Mouse (Mus musculus): Measurements from ENCODE around the gene Olfr351. TPM values are rescaled to one million over a fixed set of nuclear protein-coding genes. Genes with fewer than 3 reads are reported as not detected.

Gene Olfr351
- not detected in 2 replicates for polyA plus RNA-seq (2016; fragmentation: Nextera tagmentation; extraction: Ambion mirVana)

DNA sequence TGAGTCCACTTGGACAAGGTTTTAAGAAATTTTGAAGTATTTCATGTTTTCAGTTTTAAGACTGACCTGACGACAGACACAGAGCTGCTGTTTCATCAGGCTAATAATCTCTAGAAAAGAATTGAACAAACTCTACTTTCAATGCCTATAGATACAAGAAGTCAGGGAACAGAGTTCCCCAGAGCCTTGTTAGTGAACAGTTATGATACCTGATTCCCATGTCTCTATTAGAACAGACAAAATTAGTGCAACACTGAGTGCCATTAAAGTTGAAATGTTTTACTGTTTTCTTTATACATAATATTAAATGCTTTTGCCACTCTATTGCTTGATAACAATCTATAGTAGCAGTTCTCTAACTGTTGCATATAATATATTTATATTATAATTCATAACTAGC lies at the start of gene Olfr351:
Gene Olfr351, minus strand, starts transcription at position 101 of the 400 bp plus-strand sequence.
- H3K4me1 ChIP-seq = no peaks in the 10 kb centered on the region
- 75% methylated on average over 1 of the region's 1 CpGs for WGBS
- H3K27me3 ChIP-seq (ENCODE audit: insufficient read depth, poor library complexity, severe bottlenecking) = no peaks in the 10 kb centered on the region
- peaks cover 4% of the 10 kb centered on the region; the same call in 1 of the 2 replicates for H3K9me3 ChIP-seq
- no peak within 1 kb of the TSS for H3K4me3 ChIP-seq
- H3K27ac ChIP-seq = no peak within 1 kb of the TSS
- DNase-seq (ENCODE audit: low spot score) = no peak
- H3K36me3 ChIP-seq = no peaks in the 10 kb centered on the region

DNA sequence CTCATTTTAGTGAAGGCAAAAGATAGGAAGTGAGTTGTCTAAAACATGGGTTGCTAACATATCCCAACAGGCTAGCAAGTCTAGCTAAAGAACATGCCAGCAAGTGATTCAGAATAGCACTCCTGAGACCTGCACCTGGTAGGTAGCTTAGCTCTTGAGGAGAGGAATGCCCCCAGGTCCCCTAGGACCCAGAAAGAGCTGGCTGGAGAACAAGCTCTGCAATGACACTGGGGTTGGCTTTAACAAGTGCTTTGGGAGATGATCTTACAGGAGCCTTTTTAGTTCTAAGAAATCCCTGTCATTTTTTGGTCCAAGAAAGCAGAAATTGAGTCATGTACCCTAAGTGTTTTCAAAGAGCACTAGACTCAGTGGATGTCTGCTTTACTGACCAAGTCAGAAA lies 42.9 kb upstream of the Olfr351 start, which contains the start of gene Olfr354:
Gene Olfr354, plus strand, starts transcription at position 301 of the 400 bp plus-strand sequence.
- H3K4me3 ChIP-seq = no peak within 1 kb of the TSS
- no peaks in the 10 kb centered on the region for H3K27me3 ChIP-seq (ENCODE audit: insufficient read depth, poor library complexity, severe bottlenecking)
- no peak for DNase-seq (ENCODE audit: low spot score)
- no peaks in the 10 kb centered on the region for H3K36me3 ChIP-seq
- no peak within 1 kb of the TSS for H3K27ac ChIP-seq
- no peaks in the 10 kb centered on the region for H3K4me1 ChIP-seq
- H3K9me3 ChIP-seq = peaks cover 8% of the 10 kb centered on the region

DNA sequence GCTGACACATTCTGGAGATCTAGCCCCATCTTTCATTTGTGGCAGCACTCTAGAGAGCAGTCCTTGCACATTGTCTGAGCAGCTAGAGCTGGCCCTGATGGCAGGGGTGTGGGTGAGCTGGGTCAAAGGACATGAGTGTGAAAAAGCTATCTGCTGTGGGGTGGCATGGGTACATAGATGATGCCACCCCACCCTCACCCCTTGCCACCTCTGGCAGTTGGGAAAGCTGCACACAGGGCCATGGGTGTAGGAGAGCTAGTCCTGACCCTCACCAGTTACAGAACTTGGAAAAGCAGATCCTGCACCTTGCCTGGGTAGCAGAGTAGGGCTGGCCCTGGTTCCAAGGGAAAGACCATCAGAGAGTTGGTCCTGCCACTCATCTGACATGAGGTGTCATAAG lies 34.7 kb upstream of the Olfr351 start:
- no peak for DNase-seq (ENCODE audit: low spot score)
- no peaks in the 10 kb centered on the region for H3K4me1 ChIP-seq
- no peaks in the 10 kb centered on the region for H3K27me3 ChIP-seq (ENCODE audit: insufficient read depth, poor library complexity, severe bottlenecking)
- no peak overlapping the region for H3K27ac ChIP-seq
- no peaks in the 10 kb centered on the region for H3K36me3 ChIP-seq
- H3K9me3 ChIP-seq = peaks cover 17% of the 10 kb centered on the region; the same call in 1 of the 2 replicates
- H3K4me3 ChIP-seq = no peak overlapping the region

DNA sequence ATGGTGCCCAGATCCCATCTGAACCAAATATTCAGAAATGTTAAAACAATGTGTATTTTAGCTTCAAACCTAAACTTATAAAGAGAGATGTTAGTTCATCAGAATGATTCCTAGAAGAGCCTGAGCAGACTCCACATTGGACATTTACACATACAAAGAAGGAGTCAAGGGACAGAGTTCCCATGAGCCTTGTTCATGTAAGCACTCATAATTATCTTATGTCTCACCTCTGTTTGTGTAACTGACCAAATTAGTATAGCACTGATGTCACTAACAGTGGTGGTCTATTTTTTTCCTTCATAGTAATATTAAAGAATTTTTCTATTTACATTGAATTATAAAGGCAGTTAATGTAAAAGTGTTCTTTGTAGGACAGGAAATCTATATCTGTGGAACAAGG lies 30.4 kb upstream of the Olfr351 start, which contains the start of gene Olfr353:
Gene Olfr353, minus strand, starts transcription at position 101 of the 400 bp plus-strand sequence.
- no peaks in the 10 kb centered on the region for H3K36me3 ChIP-seq
- no peak within 1 kb of the TSS for H3K4me3 ChIP-seq
- no peaks in the 10 kb centered on the region for H3K27me3 ChIP-seq (ENCODE audit: insufficient read depth, poor library complexity, severe bottlenecking)
- no peak within 1 kb of the TSS for H3K27ac ChIP-seq
- no peak for DNase-seq (ENCODE audit: low spot score)
- 0 out of 2 replicates have a peak, but pooled peaks cover 8% of the 10 kb centered on the region for H3K9me3 ChIP-seq
- no peaks in the 10 kb centered on the region for H3K4me1 ChIP-seq

DNA sequence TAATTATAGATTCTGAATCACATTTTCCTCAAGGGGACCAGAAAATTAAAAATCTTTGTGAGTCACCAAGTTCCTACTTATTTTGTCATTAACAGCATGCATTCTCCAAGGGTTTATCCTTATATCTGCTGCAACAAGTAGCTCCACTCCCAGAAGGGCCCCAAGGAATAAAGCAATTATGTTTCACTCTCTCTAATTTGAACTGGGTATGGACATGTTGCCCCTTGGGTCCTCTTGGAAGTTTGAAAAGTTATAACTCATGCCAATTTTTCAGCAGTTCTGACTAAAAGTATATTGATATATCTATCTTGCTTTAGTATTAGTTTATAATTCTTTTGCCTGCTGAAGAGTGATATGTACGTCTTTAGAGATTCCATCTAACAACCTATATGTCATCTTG lies 5.7 kb upstream of the Olfr351 start, which contains the start of gene Olfr352:
Gene Olfr352, plus strand, starts transcription at position 301 of the 400 bp plus-strand sequence.
- Histone ChIP-seq H3K4me3 (no peak within 1 kb of the TSS), H3K27ac (no peak within 1 kb of the TSS), H3K9me3 (peaks cover 10% of the 10 kb centered on the region; the same call in 1 of the 2 replicates), H3K36me3 (no peaks in the 10 kb centered on the region), H3K4me1 (no peaks in the 10 kb centered on the region), H3K27me3 (ENCODE audit: insufficient read depth, poor library complexity, severe bottlenecking) (no peaks in the 10 kb centered on the region)
- DNase-seq (ENCODE audit: low spot score) = no peak
- WGBS = 75% methylated on average over 1 of the region's 1 CpGs

DNA sequence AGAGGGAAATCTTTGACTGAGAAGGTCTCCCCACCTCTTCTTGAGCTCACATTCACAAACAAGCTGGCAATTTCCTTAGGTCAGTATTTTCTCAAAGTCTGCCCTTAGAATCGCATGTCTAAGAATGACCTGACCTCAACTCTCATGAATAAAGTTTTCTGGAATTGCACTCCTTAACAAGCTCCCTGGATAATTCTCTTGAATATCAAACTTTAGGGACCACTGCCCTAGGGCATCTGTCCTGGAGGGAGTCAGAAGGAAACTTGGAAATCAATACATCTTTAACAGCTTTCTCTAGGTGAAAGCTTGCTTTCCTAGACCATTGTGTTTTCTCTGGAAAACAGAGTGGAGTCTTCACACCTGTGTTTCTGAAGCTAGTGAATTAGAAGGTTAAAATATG lies 16.4 kb downstream of the Olfr351 start, which contains the start of gene Olfr350:
Gene Olfr350, plus strand, starts transcription at position 301 of the 400 bp plus-strand sequence.
- H3K4me3 ChIP-seq = no peak within 1 kb of the TSS
- no peak for DNase-seq (ENCODE audit: low spot score)
- H3K36me3 ChIP-seq = no peaks in the 10 kb centered on the region
- WGBS = 80% methylated on average over 1 of the region's 1 CpGs
- H3K27ac ChIP-seq = no peak within 1 kb of the TSS
- H3K9me3 ChIP-seq = peaks cover 16% of the 10 kb centered on the region; the same call in 1 of the 2 replicates
- no peaks in the 10 kb centered on the region for H3K4me1 ChIP-seq
- no peaks in the 10 kb centered on the region for H3K27me3 ChIP-seq (ENCODE audit: insufficient read depth, poor library complexity, severe bottlenecking)

DNA sequence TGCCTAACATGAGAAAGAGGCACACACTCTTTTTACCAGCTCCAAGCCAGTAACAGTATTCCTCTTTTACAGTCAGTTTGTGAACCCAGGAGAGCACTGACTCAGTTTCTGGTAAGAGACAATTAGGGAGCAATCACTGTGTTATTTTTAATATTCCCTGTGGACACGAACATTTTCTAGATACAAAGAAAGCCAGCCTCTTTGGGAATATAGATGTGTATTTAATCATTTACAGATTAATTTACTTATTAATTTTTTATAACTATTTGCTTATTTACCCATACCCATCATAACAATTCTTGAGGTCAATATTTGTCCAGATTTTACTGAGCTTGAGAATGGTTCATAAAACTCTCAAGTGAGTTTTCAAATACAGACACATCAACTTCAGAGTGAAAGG lies 45.5 kb downstream of the Olfr351 start, which contains the start of gene Olfr3:
Gene Olfr3, minus strand, starts transcription at position 101 of the 400 bp plus-strand sequence.
- Histone ChIP-seq H3K27ac (no peak within 1 kb of the TSS), H3K4me3 (no peak within 1 kb of the TSS), H3K36me3 (no peaks in the 10 kb centered on the region), H3K4me1 (no peaks in the 10 kb centered on the region), H3K27me3 (ENCODE audit: insufficient read depth, poor library complexity, severe bottlenecking) (no peaks in the 10 kb centered on the region), H3K9me3 (peaks cover 10% of the 10 kb centered on the region; the same call in 1 of the 2 replicates)
- WGBS = 78% methylated on average over 1 of the region's 1 CpGs
- no peak for DNase-seq (ENCODE audit: low spot score)

Other genes starting within 250 kb of the Olfr351 start
- not detected in 2 replicates for gene Olfr345, start 222.6 kb downstream of the Olfr351 start, polyA plus RNA-seq (2016; fragmentation: Nextera tagmentation; extraction: Ambion mirVana)
- gene Olfr346, start 176.9 kb downstream of the Olfr351 start, polyA plus RNA-seq (2016; fragmentation: Nextera tagmentation; extraction: Ambion mirVana) = not detected in 2 replicates
- not detected in 2 replicates for gene Olfr347, start 130.8 kb downstream of the Olfr351 start, polyA plus RNA-seq (2016; fragmentation: Nextera tagmentation; extraction: Ambion mirVana)
- gene Olfr348, start 78.4 kb downstream of the Olfr351 start, polyA plus RNA-seq (2016; fragmentation: Nextera tagmentation; extraction: Ambion mirVana) = not detected in 2 replicates
- gene Olfr50, start 72.1 kb downstream of the Olfr351 start, polyA plus RNA-seq (2016; fragmentation: Nextera tagmentation; extraction: Ambion mirVana) = not detected in 2 replicates
- not detected in 2 replicates for gene Olfr3, start 45.6 kb downstream of the Olfr351 start, polyA plus RNA-seq (2016; fragmentation: Nextera tagmentation; extraction: Ambion mirVana)
- not detected in 2 replicates for gene Olfr350, start 16.4 kb downstream of the Olfr351 start, polyA plus RNA-seq (2016; fragmentation: Nextera tagmentation; extraction: Ambion mirVana)
- not detected in 2 replicates for gene Olfr352, start 5.8 kb upstream of the Olfr351 start, polyA plus RNA-seq (2016; fragmentation: Nextera tagmentation; extraction: Ambion mirVana)
- not detected in 2 replicates for gene Olfr353, start 30.3 kb upstream of the Olfr351 start, polyA plus RNA-seq (2016; fragmentation: Nextera tagmentation; extraction: Ambion mirVana)
- not detected in 2 replicates for gene Olfr354, start 43.0 kb upstream of the Olfr351 start, polyA plus RNA-seq (2016; fragmentation: Nextera tagmentation; extraction: Ambion mirVana)
- not detected in 2 replicates for gene Olfr355, start 66.2 kb upstream of the Olfr351 start, polyA plus RNA-seq (2016; fragmentation: Nextera tagmentation; extraction: Ambion mirVana)
- not detected in 2 replicates for gene Olfr356, start 74.5 kb upstream of the Olfr351 start, polyA plus RNA-seq (2016; fragmentation: Nextera tagmentation; extraction: Ambion mirVana)
- not detected in 2 replicates for gene Olfr357, start 131.2 kb upstream of the Olfr351 start, polyA plus RNA-seq (2016; fragmentation: Nextera tagmentation; extraction: Ambion mirVana)
- not detected in 2 replicates for gene Olfr358, start 146.7 kb upstream of the Olfr351 start, polyA plus RNA-seq (2016; fragmentation: Nextera tagmentation; extraction: Ambion mirVana)
- gene Olfr360, start 203.1 kb upstream of the Olfr351 start, polyA plus RNA-seq (2016; fragmentation: Nextera tagmentation; extraction: Ambion mirVana) = not detected in 2 replicates
- gene Olfr361, start 226.6 kb upstream of the Olfr351 start, polyA plus RNA-seq (2016; fragmentation: Nextera tagmentation; extraction: Ambion mirVana) = not detected in 2 replicates

Data from heart, embryonic 10.5 days (tissue).